Mouse (Mus musculus): ENCODE measurements at regions not wholly inside any gene's neighbourhood (a gene's known extent, or its start where the extent isn't known, plus 50 kb on each side); places are given as distances from the start of the nearest gene placed in this dataset.

DNA sequence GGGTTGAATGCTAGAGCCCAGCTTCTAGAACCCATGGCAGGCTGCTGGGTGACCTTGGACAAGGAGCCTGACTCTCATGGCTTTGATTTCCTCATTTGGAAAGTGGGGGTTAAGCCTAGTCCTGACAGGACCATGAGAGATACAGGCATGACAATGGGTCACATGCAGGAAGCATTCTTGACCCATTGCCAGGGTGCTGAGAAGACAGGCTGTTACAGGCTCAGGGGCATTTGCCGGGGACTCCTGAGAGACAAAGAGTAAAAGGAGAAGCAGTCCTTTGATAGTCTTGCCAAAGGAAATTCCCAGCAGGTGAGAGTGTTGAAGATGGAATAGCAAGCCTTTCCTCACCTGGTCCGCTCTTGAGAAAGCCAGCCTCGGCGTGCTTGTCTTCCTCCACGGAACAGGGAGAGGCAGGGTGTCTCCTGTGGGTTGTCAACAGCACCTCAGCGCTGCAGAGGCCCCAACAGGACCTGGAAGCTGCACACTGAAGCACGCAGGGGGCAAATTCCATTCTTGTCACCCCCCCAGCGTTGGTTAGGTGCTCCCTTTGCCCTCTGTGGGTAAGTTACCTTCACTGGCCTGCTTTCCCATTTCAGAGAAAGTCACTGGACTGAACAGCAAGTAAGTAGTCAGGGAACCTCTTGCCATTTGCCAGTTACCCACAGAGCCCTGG lies 1239.3 kb upstream of the A1bg start:
- Histone ChIP-seq H3K27ac (ENCODE audit: low read depth, low read length) (no peak overlapping the region), H3K4me2 (replicated peaks; ENCODE audit: low read depth, low read length) (no peak overlapping the region), H3K9ac (ENCODE audit: low read depth, low read length) (no peak overlapping the region), H3K4me1 (replicated peaks; ENCODE audit: control insufficient read depth, insufficient read depth, low read length) (no peaks in the 10 kb centered on the region), H3K27me3 (ENCODE audit: control insufficient read depth, insufficient read depth, low read length) (no peaks in the 10 kb centered on the region), H3K4me3 (ENCODE audit: low read depth, low read length) (no peak overlapping the region), H3K9me3 (ENCODE audit: control insufficient read depth, low read length) (no peaks in the 10 kb centered on the region), H3K36me3 (ENCODE audit: control insufficient read depth, insufficient read depth, low read length) (no peaks in the 10 kb centered on the region)
- 74% methylated on average over 8 of the region's 8 CpGs for WGBS
- no peak for ATAC-seq (ENCODE audit: low FRiP score)
- DNase-seq (ENCODE audit: low spot score), result no peak

DNA sequence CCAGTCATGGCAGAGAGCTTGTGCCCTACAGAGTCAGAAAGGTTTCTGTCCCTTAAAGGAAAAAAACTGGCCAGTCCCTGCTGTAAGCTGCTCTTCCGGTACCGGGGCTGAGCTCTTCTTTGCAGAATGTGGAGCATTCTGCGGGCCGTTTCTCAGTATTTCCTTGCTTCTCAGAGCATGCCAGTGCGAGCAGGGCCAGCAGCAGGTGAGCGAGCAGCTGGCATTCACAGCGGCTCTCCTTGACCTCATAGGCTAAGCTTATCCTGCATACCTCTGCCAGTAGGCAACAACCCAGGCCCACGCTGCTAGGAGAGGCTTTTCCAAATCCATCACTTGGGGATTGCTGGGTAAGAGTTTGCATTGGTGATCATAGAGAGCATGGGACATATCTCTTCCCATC lies 1238.2 kb upstream of the A1bg start:
- H3K9ac ChIP-seq (ENCODE audit: low read depth, low read length), result no peak overlapping the region
- H3K9me3 ChIP-seq (ENCODE audit: control insufficient read depth, low read length), result no peaks in the 10 kb centered on the region
- H3K4me2 ChIP-seq (replicated peaks; ENCODE audit: low read depth, low read length), result no peak overlapping the region
- H3K27me3 ChIP-seq (ENCODE audit: control insufficient read depth, insufficient read depth, low read length), result no peaks in the 10 kb centered on the region
- no peaks in the 10 kb centered on the region for H3K36me3 ChIP-seq (ENCODE audit: control insufficient read depth, insufficient read depth, low read length)
- H3K27ac ChIP-seq (ENCODE audit: low read depth, low read length), result no peak overlapping the region
- DNase-seq (ENCODE audit: low spot score), result no peak
- 90% methylated on average over 8 of the region's 8 CpGs for WGBS
- H3K4me1 ChIP-seq (replicated peaks; ENCODE audit: control insufficient read depth, insufficient read depth, low read length), result no peaks in the 10 kb centered on the region
- no peak overlapping the region for H3K4me3 ChIP-seq (ENCODE audit: low read depth, low read length)
- no peak for ATAC-seq (ENCODE audit: low FRiP score)

DNA sequence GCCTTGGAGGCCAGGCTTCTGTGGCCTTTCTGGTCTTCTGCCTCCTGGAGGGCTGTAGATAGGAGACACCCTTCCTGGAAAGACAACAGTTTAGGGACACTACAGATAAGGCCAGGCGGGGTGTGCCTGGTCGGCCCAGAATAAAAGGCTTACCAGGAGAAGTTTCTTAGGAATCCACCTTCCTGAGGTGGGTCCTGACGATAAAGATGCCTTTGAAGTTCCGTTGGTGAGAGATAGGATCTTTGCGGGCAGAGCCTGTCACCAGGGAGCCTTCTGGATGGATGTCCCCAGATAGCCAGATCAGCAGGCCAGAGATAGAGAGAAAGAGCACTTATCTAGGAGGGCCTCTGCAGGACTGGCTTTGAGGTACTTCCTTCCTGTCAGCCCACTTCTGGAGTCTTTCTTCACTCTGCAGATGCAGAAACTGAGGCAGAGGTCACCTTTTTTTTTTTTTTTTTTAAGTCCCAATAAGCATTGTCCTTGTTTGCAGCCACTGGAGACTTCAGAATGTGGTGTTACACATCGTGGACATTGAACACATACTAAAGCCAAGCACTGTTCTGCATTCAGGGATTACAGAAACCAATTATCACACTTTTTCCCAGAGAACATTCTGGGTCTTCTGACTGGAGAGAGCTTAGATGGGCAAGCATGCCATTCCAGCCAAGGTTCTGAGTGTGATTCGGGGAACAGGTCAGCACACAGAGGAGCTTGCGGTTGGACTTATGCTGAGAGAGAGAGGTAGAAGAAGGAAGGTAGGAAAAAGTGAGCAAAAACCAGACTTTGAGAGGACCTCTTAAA lies 1236.3 kb upstream of the A1bg start:
- DNase-seq (ENCODE audit: low spot score) (no peak), ATAC-seq (ENCODE audit: low FRiP score) (no peak)
- Histone ChIP-seq H3K27me3 (ENCODE audit: control insufficient read depth, insufficient read depth, low read length) (no peaks in the 10 kb centered on the region), H3K4me3 (ENCODE audit: low read depth, low read length) (no peak overlapping the region), H3K9ac (ENCODE audit: low read depth, low read length) (no peak overlapping the region), H3K36me3 (ENCODE audit: control insufficient read depth, insufficient read depth, low read length) (no peaks in the 10 kb centered on the region), H3K4me2 (replicated peaks; ENCODE audit: low read depth, low read length) (no peak overlapping the region), H3K27ac (ENCODE audit: low read depth, low read length) (no peak overlapping the region), H3K9me3 (ENCODE audit: control insufficient read depth, low read length) (no peaks in the 10 kb centered on the region), H3K4me1 (replicated peaks; ENCODE audit: control insufficient read depth, insufficient read depth, low read length) (no peaks in the 10 kb centered on the region)
- 87% methylated on average over 8 of the region's 8 CpGs for WGBS

DNA sequence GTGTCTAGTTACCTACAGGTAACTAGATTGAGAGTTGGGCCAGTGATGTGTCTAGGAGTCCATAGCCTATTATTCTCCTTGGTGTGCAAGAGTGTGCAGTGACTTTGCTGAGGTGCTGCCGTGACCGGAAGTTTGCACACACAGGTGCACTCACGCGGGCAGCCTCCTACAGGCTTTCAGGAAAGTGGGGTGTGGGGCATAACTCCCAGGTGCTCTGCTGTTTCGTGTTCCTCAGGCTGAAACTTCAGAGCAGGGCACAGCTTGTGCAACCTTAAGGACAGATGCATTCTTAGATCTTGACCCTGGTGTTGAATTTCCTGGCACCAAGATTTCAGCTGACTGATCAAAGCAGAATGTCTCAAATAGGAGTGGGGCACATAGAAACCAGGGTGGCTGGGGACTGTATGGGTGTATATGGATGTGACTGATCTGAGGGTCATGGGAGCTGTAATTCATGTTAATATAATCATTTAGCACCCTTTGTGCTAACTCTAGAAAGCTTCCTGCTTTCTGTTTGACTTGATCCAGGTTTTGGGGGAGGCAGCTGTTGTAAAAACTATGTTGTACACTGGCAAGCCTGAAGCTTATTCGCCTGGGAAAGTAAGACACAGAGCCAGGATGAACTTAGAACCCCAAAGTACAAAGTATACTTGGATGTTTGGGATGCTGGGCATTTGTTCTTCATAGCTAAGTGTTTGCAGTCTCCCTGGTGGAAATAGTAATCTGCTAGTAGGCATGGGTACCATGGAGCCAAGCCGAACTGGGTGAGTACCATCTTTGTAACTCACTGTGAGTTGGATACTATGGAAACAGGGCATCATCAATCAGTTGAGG lies 1234.6 kb upstream of the A1bg start:
- H3K9me3 ChIP-seq (ENCODE audit: control insufficient read depth, low read length), result no peaks in the 10 kb centered on the region
- H3K4me1 ChIP-seq (replicated peaks; ENCODE audit: control insufficient read depth, insufficient read depth, low read length), result no peaks in the 10 kb centered on the region
- no peak for DNase-seq (ENCODE audit: low spot score)
- H3K4me3 ChIP-seq (ENCODE audit: low read depth, low read length), result no peak overlapping the region
- no peak for ATAC-seq (ENCODE audit: low FRiP score)
- no peak overlapping the region for H3K27ac ChIP-seq (ENCODE audit: low read depth, low read length)
- no peaks in the 10 kb centered on the region for H3K27me3 ChIP-seq (ENCODE audit: control insufficient read depth, insufficient read depth, low read length)
- H3K36me3 ChIP-seq (ENCODE audit: control insufficient read depth, insufficient read depth, low read length), result no peaks in the 10 kb centered on the region
- WGBS, result 90% methylated on average over 7 of the region's 7 CpGs
- H3K4me2 ChIP-seq (replicated peaks; ENCODE audit: low read depth, low read length), result no peak overlapping the region
- no peak overlapping the region for H3K9ac ChIP-seq (ENCODE audit: low read depth, low read length)

DNA sequence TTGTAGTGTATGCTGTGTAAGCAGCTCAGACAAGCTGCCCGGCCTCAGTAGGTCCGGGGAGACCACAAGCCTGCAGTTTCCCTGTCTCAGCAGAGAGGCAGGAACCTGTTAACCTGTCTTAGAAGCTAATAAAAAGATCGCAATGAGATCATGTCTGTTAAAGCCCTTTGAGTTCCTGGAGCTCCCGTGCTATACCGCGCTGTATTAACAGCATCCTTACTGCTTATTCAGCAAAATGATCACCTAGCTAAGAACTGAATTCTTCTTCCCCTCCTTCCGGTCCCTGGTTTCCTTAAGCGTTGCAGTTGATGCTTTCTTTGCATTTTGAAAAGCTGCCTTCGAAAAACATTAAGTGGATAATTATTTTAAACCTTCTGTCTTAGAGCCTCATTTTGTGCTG lies 1230.4 kb upstream of the A1bg start:
- 80% methylated on average over 9 of the region's 9 CpGs for WGBS
- no peaks in the 10 kb centered on the region for H3K36me3 ChIP-seq (ENCODE audit: control insufficient read depth, insufficient read depth, low read length)
- DNase-seq (ENCODE audit: low spot score) (no peak), ATAC-seq (ENCODE audit: low FRiP score) (no peak)
- no peak overlapping the region for H3K27ac ChIP-seq (ENCODE audit: low read depth, low read length)
- no peaks in the 10 kb centered on the region for H3K9me3 ChIP-seq (ENCODE audit: control insufficient read depth, low read length)
- no peaks in the 10 kb centered on the region for H3K27me3 ChIP-seq (ENCODE audit: control insufficient read depth, insufficient read depth, low read length)
- no peak overlapping the region for H3K4me3 ChIP-seq (ENCODE audit: low read depth, low read length)
- no peaks in the 10 kb centered on the region for H3K4me1 ChIP-seq (replicated peaks; ENCODE audit: control insufficient read depth, insufficient read depth, low read length)
- H3K9ac ChIP-seq (ENCODE audit: low read depth, low read length), result no peak overlapping the region
- no peak overlapping the region for H3K4me2 ChIP-seq (replicated peaks; ENCODE audit: low read depth, low read length)

DNA sequence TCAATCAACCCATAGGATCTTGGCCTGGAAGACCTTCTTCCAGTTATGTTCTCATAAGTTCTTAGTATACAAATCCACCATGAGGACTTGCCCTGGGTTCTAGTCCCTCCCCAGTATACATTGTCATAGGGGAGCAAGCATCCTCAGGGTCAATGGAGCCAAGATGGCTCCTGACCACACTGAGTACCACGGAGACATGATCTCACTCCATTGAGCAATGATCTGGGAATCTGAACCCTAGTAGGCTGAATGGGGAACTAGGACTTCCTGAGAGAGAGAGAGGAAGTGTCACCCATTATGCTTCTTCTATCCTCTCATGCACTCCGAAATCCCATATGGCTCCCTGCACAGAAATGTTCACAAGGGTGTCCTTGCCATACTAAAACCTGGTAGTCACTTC lies 1229.3 kb upstream of the A1bg start:
- Histone ChIP-seq H3K9ac (ENCODE audit: low read depth, low read length) (no peak overlapping the region), H3K4me3 (ENCODE audit: low read depth, low read length) (no peak overlapping the region), H3K4me1 (replicated peaks; ENCODE audit: control insufficient read depth, insufficient read depth, low read length) (no peaks in the 10 kb centered on the region), H3K27me3 (ENCODE audit: control insufficient read depth, insufficient read depth, low read length) (no peaks in the 10 kb centered on the region), H3K9me3 (ENCODE audit: control insufficient read depth, low read length) (no peaks in the 10 kb centered on the region), H3K27ac (ENCODE audit: low read depth, low read length) (no peak overlapping the region), H3K36me3 (ENCODE audit: control insufficient read depth, insufficient read depth, low read length) (no peaks in the 10 kb centered on the region), H3K4me2 (replicated peaks; ENCODE audit: low read depth, low read length) (no peak overlapping the region)
- WGBS, result 94% methylated on average over 2 of the region's 2 CpGs
- ATAC-seq (ENCODE audit: low FRiP score), result no peak
- no peak for DNase-seq (ENCODE audit: low spot score)

DNA sequence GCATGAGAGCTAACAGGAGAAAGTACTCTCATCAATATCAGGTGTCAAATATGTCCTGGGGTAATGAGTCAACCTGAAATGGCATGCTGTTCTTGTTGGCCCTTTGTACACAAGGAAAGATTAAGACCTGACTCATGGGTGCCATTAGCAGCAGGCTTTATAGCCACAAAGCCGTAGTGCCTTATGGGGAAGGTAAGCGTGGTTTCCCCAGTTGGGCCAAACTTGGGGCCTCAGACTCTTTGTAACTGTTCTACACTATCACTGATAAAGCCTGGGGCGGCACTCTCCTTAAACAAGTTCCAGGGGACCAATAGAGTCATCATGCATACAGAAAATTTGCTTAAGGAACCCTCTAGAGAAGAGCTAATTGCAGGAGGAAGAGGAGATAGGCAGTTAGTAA lies 1228.9 kb upstream of the A1bg start:
- Histone ChIP-seq H3K27ac (ENCODE audit: low read depth, low read length) (no peak overlapping the region), H3K9me3 (ENCODE audit: control insufficient read depth, low read length) (no peaks in the 10 kb centered on the region), H3K4me3 (ENCODE audit: low read depth, low read length) (no peak overlapping the region), H3K27me3 (ENCODE audit: control insufficient read depth, insufficient read depth, low read length) (no peaks in the 10 kb centered on the region), H3K4me1 (replicated peaks; ENCODE audit: control insufficient read depth, insufficient read depth, low read length) (no peaks in the 10 kb centered on the region), H3K9ac (ENCODE audit: low read depth, low read length) (no peak overlapping the region), H3K4me2 (replicated peaks; ENCODE audit: low read depth, low read length) (no peak overlapping the region), H3K36me3 (ENCODE audit: control insufficient read depth, insufficient read depth, low read length) (no peaks in the 10 kb centered on the region)
- DNase-seq (ENCODE audit: low spot score), result no peak
- ATAC-seq (ENCODE audit: low FRiP score), result no peak
- 92% methylated on average over 3 of the region's 3 CpGs for WGBS

DNA sequence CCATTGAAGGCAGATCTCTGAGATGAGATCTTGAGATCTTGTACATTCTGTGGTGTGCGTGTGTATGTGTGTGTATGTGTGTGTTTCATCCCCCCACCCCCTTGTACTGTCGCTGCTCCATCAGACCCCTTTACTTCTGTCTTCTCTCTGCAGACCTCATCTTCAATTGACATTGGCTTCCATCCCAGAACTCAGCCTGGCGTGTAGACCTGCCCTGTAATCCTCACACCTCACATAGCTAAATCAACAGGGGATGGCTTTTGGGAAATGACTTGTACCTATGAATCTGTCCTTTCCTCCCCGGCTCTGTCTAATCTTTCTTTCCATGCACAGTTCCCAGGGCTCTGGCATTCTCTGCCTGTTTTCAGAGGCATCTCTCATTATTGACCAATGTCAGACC lies 1227.5 kb upstream of the A1bg start:
- no peaks in the 10 kb centered on the region for H3K4me1 ChIP-seq (replicated peaks; ENCODE audit: control insufficient read depth, insufficient read depth, low read length)
- no peak overlapping the region for H3K9ac ChIP-seq (ENCODE audit: low read depth, low read length)
- H3K27me3 ChIP-seq (ENCODE audit: control insufficient read depth, insufficient read depth, low read length), result no peaks in the 10 kb centered on the region
- no peak for DNase-seq (ENCODE audit: low spot score)
- ATAC-seq (ENCODE audit: low FRiP score), result no peak
- H3K36me3 ChIP-seq (ENCODE audit: control insufficient read depth, insufficient read depth, low read length), result no peaks in the 10 kb centered on the region
- no peak overlapping the region for H3K27ac ChIP-seq (ENCODE audit: low read depth, low read length)
- H3K9me3 ChIP-seq (ENCODE audit: control insufficient read depth, low read length), result no peaks in the 10 kb centered on the region
- 89% methylated on average over 4 of the region's 4 CpGs for WGBS
- no peak overlapping the region for H3K4me2 ChIP-seq (replicated peaks; ENCODE audit: low read depth, low read length)
- H3K4me3 ChIP-seq (ENCODE audit: low read depth, low read length), result no peak overlapping the region
